Mouse (Mus musculus) colon, adult 2 months (tissue): Measurements from ENCODE around the gene Ptpn20. TPM values are rescaled to one million over a fixed set of nuclear protein-coding genes. Genes with fewer than 3 reads are reported as not detected.

Experiments used
- polyA plus RNA-seq: library from polyadenylated mRNA; depleted of rRNA; stranded (reverse); fragments of >200 nt; gene quantifications from 2 replicates; pipeline ENCODE4 v1.2.3, GENCODE M21; 2012; rRNA removed

Ptpn20 gene
- polyA plus RNA-seq: not detected in 2 replicates

DNA sequence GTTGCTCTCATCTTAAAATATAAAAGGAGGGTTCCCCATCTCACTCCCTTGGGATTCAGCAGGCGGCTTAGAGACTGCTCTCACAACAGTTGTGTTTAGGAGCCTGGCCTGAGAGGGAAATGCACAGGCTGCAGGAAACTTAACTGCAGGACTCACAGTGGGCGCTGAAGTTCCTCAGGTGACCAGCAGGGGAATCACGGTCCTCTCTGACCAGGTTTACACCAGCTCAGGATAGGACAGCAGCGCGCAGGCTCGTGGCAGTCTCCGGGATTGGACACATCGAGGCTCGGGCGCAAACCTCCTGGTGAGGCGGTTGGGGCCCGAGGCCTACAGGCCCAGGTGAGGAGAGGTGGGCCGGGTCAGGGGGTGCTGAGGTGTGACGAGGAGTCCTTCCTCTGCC, at the start of gene Ptpn20:
TSS of gene Ptpn20 (plus strand) at position 257 of the 400 bp plus-strand sequence.

Other genes with a start within 250 kb of the Ptpn20 start
- 10.2 and 15.9 TPM in 2 replicates for gene Mapk8, start 142.0 kb upstream of the Ptpn20 start, polyA plus RNA-seq
- 0.03 TPM in 1 of 2 replicates, not detected in the other for gene Frmpd2, start 117.5 kb upstream of the Ptpn20 start, polyA plus RNA-seq